Mouse (Mus musculus) fibroblast of lung, adult 2 months (primary cell): Measurements from ENCODE around the gene Scimp.

Experiments
- DNase-seq: peaks from one replicate; pipeline ENCODE4 v3.0.0-alpha.2; 2011; ENCODE audit warnings: low read depth

Gene Scimp

DNA sequence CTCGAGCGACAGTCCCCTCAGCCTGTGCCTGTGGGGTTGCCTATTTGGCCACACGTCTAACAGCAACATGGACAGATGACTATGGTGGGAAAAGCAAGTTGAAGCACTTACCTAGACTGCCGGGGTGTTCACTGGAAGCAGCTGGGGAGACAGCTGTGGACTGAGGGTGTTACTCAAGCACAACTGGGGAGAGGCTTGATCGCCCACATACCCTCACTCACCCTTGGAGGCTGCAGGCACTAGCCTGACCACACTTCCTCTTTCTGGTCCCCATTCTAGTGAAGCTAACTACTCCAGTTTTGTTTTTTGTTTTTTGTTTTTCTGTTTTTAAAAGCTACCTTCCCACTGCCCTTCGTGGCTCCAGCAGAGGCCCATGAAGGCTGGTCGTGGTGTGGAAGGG is at the start of gene Scimp:
TSS of gene Scimp (minus strand) at position 222 of the 400 bp plus-strand sequence.
- no peak for DNase-seq

DNA sequence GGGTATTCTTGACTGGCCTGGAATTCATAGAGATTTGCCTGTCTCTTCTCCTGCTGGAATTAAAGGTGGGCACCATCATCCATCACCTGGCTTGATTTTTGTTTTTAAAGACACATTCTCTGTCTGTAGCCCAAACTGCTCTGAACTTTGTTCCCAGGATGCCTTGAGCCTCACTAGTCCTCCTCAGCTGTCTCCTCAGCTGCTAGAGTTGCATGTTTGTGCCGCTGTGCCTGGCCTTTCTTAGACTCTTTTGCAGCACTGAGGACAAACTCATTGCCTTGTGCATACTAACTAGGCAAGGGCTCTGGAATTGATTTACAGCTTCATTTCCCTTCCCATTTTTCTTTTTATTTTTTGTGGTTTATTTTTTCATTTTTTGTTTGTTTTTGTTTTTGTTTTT is 48.0 kb upstream of the Scimp start:
- no peak for DNase-seq

DNA sequence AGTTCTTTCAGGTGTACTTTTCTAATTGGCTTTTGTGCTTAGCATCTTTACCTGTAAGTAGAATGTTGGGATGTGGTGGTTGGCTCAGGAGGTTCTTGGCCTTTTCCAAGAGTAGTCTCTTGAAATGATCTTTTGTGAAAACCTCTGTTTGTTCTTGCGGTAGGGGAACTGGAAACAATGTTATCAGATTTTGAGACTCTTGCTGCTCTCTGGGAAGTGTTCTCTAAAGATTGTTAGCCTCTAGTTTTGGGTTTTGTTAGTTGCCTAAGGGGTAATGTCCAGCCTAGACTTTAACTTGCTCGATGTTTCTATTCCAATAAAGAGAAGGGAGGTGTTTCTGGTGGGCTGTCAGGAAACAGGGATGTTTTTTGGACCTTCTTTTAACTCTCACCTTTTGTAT is 33.6 kb upstream of the Scimp start:
- no peak for DNase-seq

DNA sequence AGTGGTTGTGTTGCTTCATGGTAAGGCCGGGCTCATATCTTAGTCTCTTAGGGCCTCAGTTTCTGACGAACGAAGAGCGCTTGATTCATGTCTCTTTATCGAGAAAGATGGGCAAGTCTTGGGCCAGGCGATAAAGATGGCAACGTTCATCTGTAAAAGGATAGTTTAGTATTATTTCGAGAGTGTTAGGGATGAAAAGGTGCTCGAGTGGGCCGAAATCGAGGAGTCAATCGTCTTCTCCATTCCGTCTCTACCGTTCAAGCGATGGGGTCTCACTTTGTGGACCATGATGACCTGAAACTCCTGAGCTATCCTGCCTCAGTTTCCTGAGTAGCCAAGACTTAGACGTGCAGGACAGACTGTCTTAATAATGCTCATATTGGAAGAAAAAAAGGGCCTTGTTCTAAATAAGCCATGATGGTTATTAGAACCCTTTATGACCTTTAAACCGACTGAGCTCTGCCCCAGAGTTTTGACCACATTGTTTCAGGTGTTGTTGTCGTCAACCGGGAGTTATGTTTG is 33.1 kb upstream of the Scimp start:
- DNase-seq = no peak

DNA sequence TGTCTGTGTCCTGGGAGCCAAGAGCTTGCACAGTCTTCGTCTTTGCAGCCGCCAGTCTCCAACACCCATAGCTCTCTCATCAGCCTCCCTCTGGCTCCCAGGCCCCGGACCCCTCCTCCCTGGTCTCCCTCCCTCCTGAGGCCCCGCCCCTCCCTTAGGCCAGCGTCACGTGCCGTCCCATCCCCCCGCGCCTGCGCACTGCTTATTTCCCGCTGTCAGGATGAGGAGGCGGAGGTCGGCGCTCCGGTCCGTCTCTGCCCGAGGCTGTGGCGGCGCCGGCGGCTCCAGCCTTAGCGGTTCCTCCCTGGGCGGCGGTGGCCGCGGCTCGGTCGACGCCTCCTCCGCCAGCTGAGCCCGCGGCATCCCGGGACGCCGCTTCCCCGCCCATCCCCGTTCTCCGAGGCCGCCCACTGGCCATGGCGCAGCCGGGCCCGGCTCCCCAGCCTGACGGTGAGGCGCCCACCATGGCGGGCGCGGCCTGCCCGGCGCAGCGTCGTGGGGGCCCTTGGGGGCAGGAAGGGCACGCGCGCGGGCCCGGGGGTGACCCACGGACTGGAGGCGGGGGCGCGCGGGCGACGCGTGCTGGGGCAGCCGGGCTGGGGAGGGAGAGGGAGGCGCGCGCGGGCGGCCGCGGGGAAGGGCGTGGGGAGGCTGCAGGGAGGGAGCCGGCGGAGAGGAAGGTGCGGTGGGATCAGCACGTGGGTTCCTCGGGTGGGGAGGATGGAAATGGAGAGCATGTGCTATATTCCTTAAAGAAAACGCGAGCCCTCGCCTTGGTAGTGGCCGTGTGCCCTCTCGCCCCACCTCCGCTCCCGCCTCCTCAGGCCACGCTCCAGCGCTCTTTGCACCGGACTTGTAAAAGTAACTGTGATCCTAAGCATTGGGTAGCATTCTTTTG is 32.4 kb upstream of the Scimp start, which contains the start of gene Rabep1:
TSS of gene Rabep1 (plus strand) at position 220 of the 898 bp plus-strand sequence.
- DNase-seq = peak; percentile 77

DNA sequence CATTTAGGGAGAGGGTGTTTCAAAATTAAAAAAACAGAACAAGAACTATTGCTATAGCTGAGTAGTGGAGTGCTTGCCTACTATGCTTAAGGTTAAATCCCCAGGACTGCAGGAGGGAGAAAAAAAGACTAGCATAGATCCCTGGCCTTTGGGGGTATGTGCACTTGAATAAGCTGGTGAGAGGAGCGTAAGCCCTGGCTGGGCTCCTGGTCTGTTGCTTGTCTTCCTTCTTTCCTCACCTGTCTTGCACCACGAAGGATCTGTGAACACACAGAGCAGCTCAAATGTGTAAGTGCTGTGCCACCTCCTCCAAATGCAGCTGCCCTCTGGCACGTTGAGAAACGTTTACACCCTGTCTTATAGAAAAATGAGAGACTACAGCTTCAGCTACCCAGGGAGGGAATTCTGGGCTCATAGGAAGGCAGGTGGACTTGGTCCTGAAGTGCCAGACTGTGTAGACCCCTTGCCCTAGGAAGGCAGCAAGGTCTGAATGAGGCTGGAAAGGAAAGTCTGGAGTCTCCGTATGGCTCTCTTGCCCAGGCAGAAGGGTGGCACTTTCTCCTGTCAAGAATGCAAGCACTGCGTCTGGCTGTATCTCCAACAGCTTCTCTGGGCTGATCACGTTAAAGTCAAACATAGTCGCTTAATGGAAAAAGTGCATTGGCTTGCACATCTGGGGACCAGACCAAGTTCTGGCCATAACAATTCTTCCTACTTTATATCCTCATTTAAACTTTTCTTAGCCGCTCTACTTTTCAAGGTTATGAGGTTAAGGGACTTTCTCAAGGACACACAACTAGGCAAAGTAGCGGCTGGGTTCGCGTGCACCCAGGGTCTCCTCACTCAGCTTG is 31.5 kb upstream of the Scimp start:
- no peak for DNase-seq

DNA sequence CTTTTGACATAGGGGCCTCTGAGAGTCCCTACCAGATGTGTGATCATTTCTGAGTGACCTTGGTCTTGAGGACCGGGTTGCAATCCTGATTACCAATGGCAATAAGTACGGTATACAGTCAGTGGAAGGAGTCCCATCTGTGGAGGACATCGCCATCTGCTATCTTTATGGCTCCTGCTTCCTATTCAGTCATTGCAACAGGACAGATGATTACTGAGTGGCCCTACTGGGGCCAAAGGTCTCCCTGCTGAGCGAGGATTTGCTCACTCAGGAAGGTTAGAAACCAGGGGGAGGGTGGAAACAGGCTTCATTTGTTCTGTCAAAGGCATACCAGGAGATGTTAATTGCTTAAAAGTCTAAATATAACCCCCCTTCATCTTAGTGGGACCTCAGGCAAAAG is 30.6 kb upstream of the Scimp start:
- DNase-seq = no peak

DNA sequence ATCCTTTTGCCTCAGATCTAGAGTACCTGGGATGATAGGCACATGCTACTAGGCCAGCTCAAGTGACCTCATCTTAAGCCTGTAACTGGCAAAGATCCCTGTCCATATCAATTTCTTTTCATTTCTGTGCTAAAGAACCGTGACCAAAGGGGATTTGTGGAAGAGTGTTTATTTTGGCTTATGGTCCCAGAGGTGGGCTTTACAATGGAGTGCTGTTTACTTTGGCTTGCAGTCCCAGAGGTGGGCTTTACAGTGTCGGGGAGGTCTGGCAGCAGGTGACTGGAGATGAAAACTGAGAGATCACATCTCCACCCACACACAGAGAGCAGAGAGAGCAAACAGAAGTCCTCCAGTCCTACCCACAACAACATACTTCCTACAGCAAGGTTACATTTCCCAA is 26.2 kb upstream of the Scimp start:
- DNase-seq = no peak

DNA sequence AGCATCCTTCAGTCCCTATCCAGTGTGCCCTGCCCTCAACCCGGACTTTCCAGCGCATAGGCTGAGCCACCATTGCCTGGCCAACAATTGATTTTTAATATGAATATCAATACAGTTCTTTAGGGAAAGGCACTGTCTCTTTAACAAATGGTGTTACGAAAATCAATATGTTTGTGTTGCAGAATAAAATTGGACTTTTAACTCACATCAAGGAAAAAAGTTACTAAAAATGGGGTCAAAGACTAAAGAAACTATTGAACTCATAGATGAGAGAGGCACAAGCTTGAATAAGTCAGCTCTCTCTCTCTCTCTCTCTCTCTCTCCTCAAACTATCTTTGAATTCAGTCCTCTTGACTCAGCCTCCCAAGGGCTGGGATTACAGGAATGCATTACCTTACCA is 24.6 kb upstream of the Scimp start:
- DNase-seq = no peak

DNA sequence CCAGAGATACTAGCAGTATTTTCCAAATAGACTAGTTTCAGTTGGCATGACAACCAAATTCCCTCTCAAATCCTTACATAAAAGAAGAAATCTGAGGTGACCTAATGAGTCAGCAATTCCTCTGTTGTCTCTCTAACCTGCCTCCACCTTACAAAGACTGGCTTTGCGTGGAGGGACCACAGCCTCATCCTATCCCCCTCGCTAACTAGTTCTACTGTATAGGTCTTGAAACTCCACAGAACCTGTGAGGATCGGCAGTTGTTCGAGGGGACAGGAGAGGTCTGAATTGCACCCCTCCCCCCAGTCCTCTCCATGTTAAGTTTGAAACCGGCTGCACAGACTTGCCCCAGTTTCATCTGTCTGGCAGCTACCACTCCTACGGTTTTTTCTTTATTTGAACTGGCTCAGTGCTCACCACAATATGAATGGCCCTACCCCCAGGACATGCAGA is 23.0 kb upstream of the Scimp start:
- no peak for DNase-seq

DNA sequence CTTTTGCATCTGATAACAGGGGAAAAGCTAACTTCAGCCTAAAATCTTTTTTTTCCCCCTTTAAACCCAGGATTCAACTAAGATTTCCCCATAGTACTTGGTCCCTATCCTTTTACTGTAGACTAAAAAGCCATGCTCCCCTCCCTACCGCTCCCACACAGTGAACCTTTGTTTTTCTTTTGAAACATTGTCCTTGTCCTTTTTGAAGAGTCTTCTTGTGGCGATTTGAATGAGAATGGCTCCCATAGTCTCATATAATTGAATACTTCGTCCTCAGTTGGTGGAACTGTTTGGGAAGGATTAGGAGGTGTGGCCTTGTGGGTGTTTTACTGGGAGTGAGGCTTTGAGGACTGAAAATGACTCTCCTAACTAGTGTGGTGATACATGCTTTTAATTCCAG is 21.4 kb upstream of the Scimp start:
- no peak for DNase-seq

DNA sequence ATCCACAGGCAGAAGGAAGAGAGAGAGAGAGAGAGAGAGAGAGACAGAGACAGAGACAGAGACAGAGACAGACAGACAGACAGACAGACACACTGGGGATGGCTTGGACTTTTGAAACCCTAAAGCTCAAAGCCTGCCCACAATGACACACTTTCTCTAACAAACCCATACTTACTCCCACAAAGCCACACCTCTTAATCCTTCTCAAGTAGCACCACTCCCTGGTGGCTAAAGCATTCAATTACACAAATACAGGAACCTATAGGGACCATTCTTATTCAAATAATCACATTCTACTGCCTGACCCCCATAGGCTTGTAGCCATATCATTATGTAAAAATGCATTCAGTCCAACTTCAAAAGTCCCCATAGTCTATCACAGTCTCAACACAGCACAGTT is 21.0 kb upstream of the Scimp start:
- no peak for DNase-seq

DNA sequence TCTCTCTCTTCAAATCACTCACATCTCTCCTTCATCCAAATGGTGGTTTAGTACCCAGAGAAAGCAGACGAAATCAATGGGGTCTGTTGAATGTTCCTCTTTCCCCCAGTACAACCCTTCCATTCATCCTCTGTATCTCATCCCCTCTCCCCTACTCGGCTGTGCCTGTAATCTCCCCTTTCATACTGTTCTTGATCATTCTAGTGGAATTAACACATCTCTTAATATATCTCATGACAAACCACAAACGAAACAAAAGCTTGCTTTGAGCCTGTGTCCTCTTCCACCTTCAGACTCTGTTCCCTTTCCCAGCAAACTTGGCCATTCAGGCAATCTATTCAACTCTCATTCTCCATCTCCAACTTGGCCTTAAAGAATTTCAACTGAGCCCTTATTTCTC is 18.8 kb upstream of the Scimp start:
- no peak for DNase-seq

DNA sequence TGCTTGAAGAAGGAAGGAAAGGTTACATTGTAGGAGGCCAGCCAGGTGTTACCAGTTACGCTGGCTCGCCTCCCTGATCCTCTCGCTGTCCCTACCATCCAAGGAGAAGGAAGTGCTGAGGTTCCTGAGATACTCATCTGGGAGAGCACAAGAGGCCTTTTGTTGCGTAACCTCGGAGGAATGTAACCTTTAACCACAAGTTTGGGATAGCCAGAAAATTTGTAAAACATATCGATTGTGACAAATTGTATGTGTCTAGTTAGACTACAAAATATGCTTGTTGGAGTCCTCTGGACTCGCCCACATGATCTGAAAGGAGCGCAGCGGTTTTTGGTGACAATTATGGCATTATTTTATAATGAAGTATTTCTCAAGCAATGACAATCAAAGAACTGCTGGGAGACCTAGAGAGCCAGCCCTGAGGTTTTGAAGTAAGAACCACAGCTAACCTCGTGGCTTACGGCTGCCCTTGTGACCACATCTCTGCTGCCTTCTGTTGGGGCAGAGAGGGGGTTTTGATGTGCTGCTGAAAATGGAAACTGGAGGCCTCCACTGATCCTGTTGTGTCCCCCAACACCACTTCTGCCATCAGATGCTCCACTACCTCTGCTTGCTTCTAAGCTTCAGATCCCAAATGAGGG is 16.7 kb upstream of the Scimp start:
- peak; percentile 84 for DNase-seq

DNA sequence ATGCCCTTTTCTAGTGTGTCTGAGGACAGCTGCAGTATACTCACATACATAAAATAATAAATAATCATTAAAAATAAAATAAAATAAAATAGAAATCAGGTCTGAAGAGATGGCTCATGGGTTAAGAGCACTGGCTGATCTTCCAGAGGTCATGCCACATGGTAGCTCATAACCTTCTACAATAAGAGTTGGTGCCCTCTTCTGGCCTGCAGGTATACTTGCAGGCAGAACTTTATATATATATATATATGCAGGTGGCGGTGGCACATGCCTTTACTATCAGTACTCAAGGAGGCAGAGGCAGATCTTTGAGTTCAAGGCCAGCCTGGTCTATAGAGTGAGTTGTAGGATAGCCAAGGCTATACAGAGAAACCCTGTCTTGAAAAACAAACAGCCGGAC is 13.8 kb upstream of the Scimp start:
- DNase-seq = no peak

DNA sequence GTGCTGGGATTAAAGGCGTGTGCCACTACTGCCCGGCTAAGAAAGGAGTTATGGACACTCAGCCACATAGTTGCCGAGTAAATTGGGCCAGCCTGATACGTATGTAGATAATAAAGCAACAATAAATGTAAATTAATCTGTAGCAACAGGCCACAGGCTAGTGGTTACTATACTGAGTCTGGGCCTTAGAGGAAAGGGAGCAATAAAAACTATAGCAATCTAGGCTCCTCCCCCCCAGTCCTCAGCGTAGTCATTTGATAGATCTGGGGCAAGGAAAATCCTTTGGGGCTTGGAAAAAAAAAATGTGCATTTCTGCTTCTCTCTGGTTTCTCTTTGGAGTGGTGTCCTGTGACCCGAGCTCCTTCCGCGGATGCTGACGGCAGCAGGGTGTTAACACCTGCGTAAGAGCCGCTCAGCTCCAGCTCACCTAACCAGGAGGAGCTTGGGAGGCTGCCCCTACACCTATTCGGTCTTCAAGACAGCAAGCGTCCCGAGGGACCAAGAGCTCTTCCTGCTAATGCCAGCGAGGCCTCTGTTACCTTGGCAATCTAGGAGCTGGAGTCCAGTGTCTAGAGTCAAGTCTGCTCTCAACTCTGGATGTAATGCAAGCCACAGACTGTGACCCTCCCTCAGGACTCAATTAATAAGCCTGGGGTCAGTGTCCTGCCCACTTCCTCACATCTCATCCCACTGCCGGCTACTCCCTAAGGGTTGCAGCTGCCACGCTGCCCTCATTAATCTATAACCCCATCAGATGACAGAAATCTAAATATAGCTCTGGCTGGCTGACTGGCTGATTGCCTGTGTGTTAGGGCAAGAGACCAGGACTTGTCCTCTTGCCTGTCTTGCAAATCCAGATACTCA is 9.6 kb upstream of the Scimp start:
- DNase-seq = no peak

DNA sequence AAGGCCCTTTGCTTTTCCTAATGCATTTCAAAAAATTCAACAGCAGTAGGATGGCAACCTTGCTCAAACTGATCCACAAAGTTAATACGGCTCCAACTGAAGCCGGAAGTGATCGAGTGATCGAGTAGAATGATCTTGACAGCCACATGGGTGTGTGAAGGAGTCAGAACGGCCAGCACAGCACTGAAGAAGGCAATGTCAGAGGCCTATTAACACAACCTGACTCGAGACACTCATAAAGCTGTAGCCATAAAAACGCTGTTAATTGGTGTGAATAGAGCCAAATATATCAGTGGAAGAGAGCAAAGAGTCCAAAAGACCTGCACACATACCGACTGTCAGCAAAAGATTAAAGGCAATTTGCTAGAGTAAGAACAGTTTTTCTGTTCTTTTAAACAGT is 7.7 kb upstream of the Scimp start:
- DNase-seq = no peak

DNA sequence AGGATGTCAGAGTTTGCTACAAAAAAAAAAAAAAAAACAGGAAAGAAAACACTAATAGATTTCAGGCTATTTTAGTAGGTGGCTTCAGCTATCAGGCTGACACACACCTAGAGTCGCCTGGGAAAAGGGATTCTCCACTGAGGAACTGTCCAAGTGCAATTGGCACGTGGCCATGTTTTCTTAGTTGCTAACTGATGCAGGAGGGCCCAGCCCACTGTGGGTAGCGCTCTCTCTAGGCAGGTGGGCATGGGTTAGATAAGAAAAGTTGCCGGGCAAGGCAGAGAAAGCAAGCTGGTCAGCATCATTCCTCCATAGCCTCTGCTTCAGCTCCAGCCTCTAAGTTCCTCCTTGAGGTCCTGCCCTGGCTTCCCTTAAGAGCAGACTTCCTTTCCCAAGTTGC is 4.4 kb upstream of the Scimp start:
- no peak for DNase-seq

DNA sequence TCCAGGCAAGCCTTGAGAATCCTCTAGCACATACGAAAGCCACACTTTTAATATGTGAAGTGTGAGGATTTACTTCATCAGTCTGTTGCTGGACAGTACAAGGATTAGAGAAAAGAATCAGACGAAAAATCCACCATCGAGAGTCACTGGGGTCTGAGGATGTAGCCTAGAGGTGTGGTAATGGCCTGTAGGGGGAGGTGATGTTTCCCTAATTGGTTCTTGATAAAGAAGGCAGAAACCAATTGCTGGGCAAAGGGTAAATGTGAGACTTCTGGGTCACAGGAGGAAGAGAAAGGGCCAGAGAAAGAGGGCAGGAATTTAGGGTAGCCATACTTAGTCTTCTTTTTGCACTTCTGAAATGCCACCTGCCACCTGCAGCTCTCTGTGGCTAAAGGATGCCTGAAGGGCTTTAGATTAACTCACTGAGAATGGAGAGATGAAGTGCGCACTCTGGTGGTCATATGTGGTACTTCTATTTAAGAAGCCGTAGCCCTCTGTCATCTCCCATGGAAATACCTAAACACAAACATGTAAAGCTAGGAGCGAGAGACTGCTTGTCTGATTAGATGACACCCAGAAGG is 3.2 kb upstream of the Scimp start:
- DNase-seq = no peak

DNA sequence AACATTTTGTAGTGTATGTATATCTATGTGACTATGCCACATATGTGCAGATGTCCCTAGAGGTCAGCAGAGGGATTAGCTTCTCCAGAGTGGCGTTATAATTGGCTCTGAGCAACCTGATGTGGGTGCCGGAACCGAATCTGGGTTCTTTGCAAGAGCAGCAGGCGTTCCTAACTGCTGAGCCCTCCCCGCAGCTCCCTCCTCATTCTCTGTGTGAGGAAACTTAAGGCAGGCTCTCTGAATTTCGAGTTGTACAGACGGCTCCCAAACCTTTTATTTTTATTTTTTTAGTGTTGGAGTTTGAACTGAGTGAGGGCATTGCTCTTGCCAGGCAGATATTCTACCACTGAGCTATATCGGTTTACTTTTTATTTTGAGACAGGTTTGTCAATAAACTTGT is 2.7 kb upstream of the Scimp start:
- no peak for DNase-seq
